Mouse (Mus musculus) MEL (cell line): ENCODE data around the gene Mta3. TPM values are rescaled to one million over a fixed set of nuclear protein-coding genes. Genes with fewer than 3 reads are reported as not detected.

Source experiments
- DNase-seq: peaks from one replicate; pipeline ENCODE4 v3.0.0; 2011; ENCODE audit warnings: low read depth, low spot score
- H3K27ac ChIP-seq: 2 replicates; pipeline ENCODE4 v1.5.1; 2012; ENCODE audit warnings: low read depth, mild to moderate bottlenecking, control low read depth, low read length, moderate library complexity; ENCODE audit not compliant: control insufficient read depth
- H3K27me3 ChIP-seq, 2 experiments: fragments of 150-350 bp in 1 of 2; sonication (generic) in 1 of 2; 2 replicates each; pipeline ENCODE4 v1.6.1; 2012; ENCODE audit warnings: low read length in 2 of 2, mild to moderate bottlenecking in 2 of 2, improper control_type of control experiment in 1 of 2, moderate library complexity in 1 of 2; ENCODE audit not compliant: insufficient read depth in 2 of 2, control insufficient read depth in 1 of 2
- H3K36me3 ChIP-seq, 2 experiments: 2 replicates each; pipeline ENCODE4 v1.6.1; 2012 to 2014; ENCODE audit warnings: low read length in 2 of 2, improper control_type of control experiment in 1 of 2, inconsistent platforms in 1 of 2, mild to moderate bottlenecking in 1 of 2; ENCODE audit not compliant: insufficient read depth in 2 of 2, control insufficient read depth in 1 of 2
- H3K4me1 ChIP-seq, 2 experiments: fragments of 150-350 bp in 1 of 2; sonication (generic) in 1 of 2; 2 replicates each; pipeline ENCODE4 v1.6.1; 2012; ENCODE audit warnings: low read length in 2 of 2, improper control_type of control experiment in 1 of 2, mild to moderate bottlenecking in 1 of 2; ENCODE audit not compliant: insufficient read depth in 2 of 2, control insufficient read depth in 1 of 2
- H3K4me3 ChIP-seq, 2 experiments: fragments of 150-350 bp in 1 of 2; sonication (generic) in 1 of 2; 2 replicates each; pipeline ENCODE4 v1.5.1; 2012; ENCODE audit warnings: low read depth in 2 of 2, low read length in 2 of 2, mild to moderate bottlenecking in 2 of 2, moderate library complexity in 2 of 2, control low read depth in 1 of 2, improper control_type of control experiment in 1 of 2; ENCODE audit not compliant: control insufficient read depth in 1 of 2, insufficient read depth in 1 of 2
- H3K79me2 ChIP-seq: 2 replicates; pipeline ENCODE4 v1.6.1; 2012; ENCODE audit warnings: mild to moderate bottlenecking, low read length, moderate library complexity; ENCODE audit not compliant: control insufficient read depth, poor library complexity, insufficient read depth
- H3K9ac ChIP-seq: 2 replicates; pipeline ENCODE4 v1.6.1; 2012; ENCODE audit warnings: low read depth, mild to moderate bottlenecking, control low read depth, low read length, moderate library complexity; ENCODE audit not compliant: control insufficient read depth, poor library complexity, severe bottlenecking
- H3K9me3 ChIP-seq: fragments of 150-350 bp; sonication (generic); replicated peaks from 2 replicates; pipeline ENCODE4 v1.6.1; 2012; ENCODE audit warnings: mild to moderate bottlenecking, low read length, improper control_type of control experiment, moderate library complexity; ENCODE audit not compliant: insufficient read depth
- CTCF ChIP-seq, 3 experiments: IDR thresholded peaks in 2 of 3; conservative IDR thresholded peaks in 1 of 3; 2 replicates each; pipeline ENCODE4 v1.5.1; 2011 to 2012; ENCODE audit warnings: low read length in 3 of 3, low read depth in 2 of 3, mild to moderate bottlenecking in 2 of 3, improper control_type of control experiment in 1 of 3, inconsistent platforms in 1 of 3, mixed read lengths in 1 of 3, moderate library complexity in 1 of 3; ENCODE audit not compliant: control insufficient read depth in 1 of 3, insufficient read depth in 1 of 3, poor library complexity in 1 of 3, severe bottlenecking in 1 of 3
- E2F4 ChIP-seq: IDR thresholded peaks from 2 replicates; pipeline ENCODE4 v1.6.1; 2011; ENCODE audit warnings: low read depth, low read length, improper control_type of control experiment, borderline replicate concordance
- ELF1 ChIP-seq: IDR thresholded peaks from 2 replicates; pipeline ENCODE4 v1.6.1; 2014; ENCODE audit warnings: low read depth, mild to moderate bottlenecking, inconsistent platforms, low read length, improper control_type of control experiment, moderate library complexity
- EP300 ChIP-seq, 2 experiments: IDR thresholded peaks; 2 replicates each; pipeline ENCODE4 v1.6.1; 2011; ENCODE audit warnings: improper control_type of control experiment in 2 of 2, low read length in 2 of 2, low read depth in 1 of 2, mild to moderate bottlenecking in 1 of 2
- ETS1 ChIP-seq: IDR thresholded peaks from 2 replicates; pipeline ENCODE4 v1.6.1; 2012; ENCODE audit warnings: low read depth, mild to moderate bottlenecking, inconsistent platforms, low read length, improper control_type of control experiment, moderate library complexity
- GATA1 ChIP-seq: IDR thresholded peaks from 2 replicates; pipeline ENCODE4 v1.6.1; 2011; ENCODE audit warnings: low read depth, low read length, improper control_type of control experiment
- HCFC1 ChIP-seq: IDR thresholded peaks from 2 replicates; pipeline ENCODE4 v1.6.1; 2012; ENCODE audit warnings: low read depth, mild to moderate bottlenecking, inconsistent platforms, low read length, improper control_type of control experiment, moderate library complexity
- JUND ChIP-seq: IDR thresholded peaks from 2 replicates; pipeline ENCODE4 v1.6.1; 2011; ENCODE audit warnings: low read depth, mild to moderate bottlenecking, improper control_type of control experiment, low read length
- MAZ ChIP-seq: IDR thresholded peaks from 2 replicates; pipeline ENCODE4 v1.6.1; 2012; ENCODE audit warnings: low read depth, mild to moderate bottlenecking, inconsistent platforms, low read length, improper control_type of control experiment
- NRF1 ChIP-seq: IDR thresholded peaks from 2 replicates; pipeline ENCODE4 v1.6.1; 2014; ENCODE audit warnings: low read depth, mild to moderate bottlenecking, inconsistent platforms, low read length, improper control_type of control experiment, moderate library complexity; ENCODE audit not compliant: poor library complexity, insufficient read depth, severe bottlenecking
- POLR2A ChIP-seq, 2 experiments: IDR thresholded peaks; 2 replicates each; pipeline ENCODE4 v1.6.1; 2011 to 2012; ENCODE audit warnings: low read length in 2 of 2, mild to moderate bottlenecking in 2 of 2, control low read depth in 1 of 2, improper control_type of control experiment in 1 of 2, low read depth in 1 of 2, moderate library complexity in 1 of 2; ENCODE audit not compliant: control insufficient read depth in 1 of 2, insufficient read depth in 1 of 2, poor library complexity in 1 of 2
- POLR2AphosphoS2 ChIP-seq: IDR thresholded peaks from 2 replicates; pipeline ENCODE4 v1.6.1; 2011; ENCODE audit warnings: low read length, improper control_type of control experiment
- POLR2AphosphoS5 ChIP-seq: IDR thresholded peaks from 2 replicates; pipeline ENCODE4 v1.6.1; 2012; ENCODE audit warnings: low read depth, borderline replicate concordance, mild to moderate bottlenecking, inconsistent platforms, low read length, moderate library complexity, mixed read lengths
- RCOR1 ChIP-seq: IDR thresholded peaks from 2 replicates; pipeline ENCODE4 v1.6.1; 2012; ENCODE audit warnings: low read depth, mild to moderate bottlenecking, inconsistent platforms, low read length, improper control_type of control experiment
- SIN3A ChIP-seq: IDR thresholded peaks from 2 replicates; pipeline ENCODE4 v1.6.1; 2012; ENCODE audit warnings: low read length, improper control_type of control experiment, inconsistent platforms
- SMC3 ChIP-seq: IDR thresholded peaks from 2 replicates; pipeline ENCODE4 v1.6.1; 2011; ENCODE audit warnings: low read depth, low read length, improper control_type of control experiment
- TCF12 ChIP-seq: IDR thresholded peaks from 2 replicates; pipeline ENCODE4 v1.6.1; 2014; ENCODE audit warnings: low read depth, mild to moderate bottlenecking, inconsistent platforms, low read length, improper control_type of control experiment, moderate library complexity
- USF1 ChIP-seq: IDR thresholded peaks from 2 replicates; pipeline ENCODE4 v1.6.1; 2014; ENCODE audit warnings: low read depth, mild to moderate bottlenecking, inconsistent platforms, low read length, improper control_type of control experiment, moderate library complexity
- USF2 ChIP-seq, 2 experiments: IDR thresholded peaks; 2 replicates each; pipeline ENCODE4 v1.6.1; 2011 to 2012; ENCODE audit warnings: improper control_type of control experiment in 2 of 2, low read length in 2 of 2, borderline replicate concordance in 1 of 2, inconsistent platforms in 1 of 2, low read depth in 1 of 2, mild to moderate bottlenecking in 1 of 2; ENCODE audit not compliant: insufficient read depth in 1 of 2
- ZKSCAN1 ChIP-seq: IDR thresholded peaks from 2 replicates; pipeline ENCODE4 v1.6.1; 2012; ENCODE audit warnings: low read depth, mild to moderate bottlenecking, inconsistent platforms, low read length, improper control_type of control experiment, moderate library complexity
- ZMIZ1 ChIP-seq: IDR thresholded peaks from 2 replicates; pipeline ENCODE4 v1.6.1; 2012; ENCODE audit warnings: low read depth, mild to moderate bottlenecking, inconsistent platforms, low read length, improper control_type of control experiment, moderate library complexity
- polyA plus RNA-seq, 2 experiments: library from polyadenylated mRNA; stranded (reverse) in 1 of 2; unstranded in 1 of 2; fragments of >175 nt in 1 of 2; fragments of >200 nt in 1 of 2; gene quantifications; 2 replicates each; pipeline versions ENCODE4 v1.2.1 to v1.2.4; 2012; ENCODE audit warnings: low replicate concordance in 2 of 2, low read depth in 1 of 2; ENCODE audit not compliant: insufficient read length in 2 of 2, insufficient read depth in 1 of 2, missing spikeins in 1 of 2
- total RNA-seq: library from RNA; depleted of rRNA; stranded (reverse); fragments of 300-350 nt; gene quantifications from 2 replicates; pipeline ENCODE4 v1.2.3, GENCODE M21; 2012

Gene Mta3
- total and polyA plus RNA-seq, 3 experiments = 28.8 to 58.2 TPM; not detected in 1

- Histone ChIP-seq H3K36me3 (peaks cover 0 to 12% of the 10 kb centered on the region in 2 experiments; a peak in 2 of 4 replicates), H3K27ac (peak overlapping the region; percentile 44), H3K9ac (peak overlapping the region; percentile 50), H3K9me3 (no peaks in the 10 kb centered on the region), H3K4me3 (peak overlapping the region; percentile 35 to 51; a peak in 3 of 4 replicates), H3K79me2 (no peaks in the 10 kb centered on the region), H3K27me3 (no peaks in the 10 kb centered on the region), H3K4me1 (peaks cover 10 to 29% of the 10 kb centered on the region in 2 experiments)
- DNase-seq = peak; percentile 87
- TF ChIP-seq MAZ (0 out of 2 replicates have a peak, but pooled peaks have one; percentile 22), EP300 (IDR thresholded peaks at IDR 0.05; ENCODE audit: low read depth in 1 of 2, low read length in 2 of 2) (no peak), CTCF (IDR thresholded peaks at IDR 0.05 in 2 of 3, conservative IDR thresholded peaks at IDR 0.05 in 1 of 3; ENCODE audit: control insufficient read depth in 1 of 3, insufficient read depth in 1 of 3, low read depth in 2 of 3, low read length in 3 of 3, poor library complexity in 1 of 3, severe bottlenecking in 1 of 3) (no peak), SIN3A (0 out of 2 replicates have a peak, but pooled peaks have one; percentile 26), ETS1 (peak; percentile 31; the same call in 1 of the 2 replicates), NRF1 (0 out of 2 replicates have a peak, but pooled peaks have one; percentile 13), POLR2A (IDR thresholded peaks at IDR 0.05; ENCODE audit: control insufficient read depth in 1 of 2, insufficient read depth in 1 of 2, low read depth in 1 of 2, low read length in 2 of 2, poor library complexity in 1 of 2) (peak in 1 of 2 experiments; percentile 43; a peak in 1 of 4 replicates), JUND (no peak)
Observed at GRCm38 (mm10) chr17:83846301-83847021, 140.5 kb downstream of the Mta3 start.

- peak overlapping the region; percentile 71 for H3K27ac ChIP-seq
- DNase-seq = peak; percentile 36
- H3K9me3 ChIP-seq = no peaks in the 10 kb centered on the region
- H3K4me3 ChIP-seq = peak overlapping the region; percentile 35 to 51; a peak in 3 of 4 replicates
- H3K4me1 ChIP-seq = peaks cover 10 to 29% of the 10 kb centered on the region in 2 experiments
- H3K9ac ChIP-seq = peak overlapping the region; percentile 50
- H3K27me3 ChIP-seq = no peaks in the 10 kb centered on the region
- H3K36me3 ChIP-seq = peaks cover 0 to 12% of the 10 kb centered on the region in 2 experiments; a peak in 2 of 4 replicates
- H3K79me2 ChIP-seq = no peaks in the 10 kb centered on the region
- TF ChIP-seq USF2 (IDR thresholded peaks at IDR 0.05; ENCODE audit: borderline replicate concordance in 1 of 2, insufficient read depth in 1 of 2, low read depth in 1 of 2, low read length in 2 of 2) (no peak), JUND (no peak), EP300 (IDR thresholded peaks at IDR 0.05; ENCODE audit: low read depth in 1 of 2, low read length in 2 of 2) (no peak), E2F4 (no peak), POLR2AphosphoS5 (no peak)
Observed at GRCm38 (mm10) chr17:83847100-83847499, 141.1 kb downstream of the Mta3 start.

GRCm38 (mm10) chr17:83847815-83848214, 141.9 kb downstream of the Mta3 start, which contains the start of gene Haao:
Haao (minus strand) TSS chr17:83847963.
- H3K36me3 ChIP-seq = peaks cover 0 to 12% of the 10 kb centered on the region in 2 experiments; a peak in 2 of 4 replicates
- peaks cover 10 to 29% of the 10 kb centered on the region in 2 experiments for H3K4me1 ChIP-seq
- H3K27me3 ChIP-seq = no peaks in the 10 kb centered on the region
- peak; percentile 89 for DNase-seq
- no peaks in the 10 kb centered on the region for H3K79me2 ChIP-seq
- peak within 1 kb of the TSS; percentile 54 for H3K9ac ChIP-seq
- H3K27ac ChIP-seq = peak within 1 kb of the TSS; percentile 73
- no peaks in the 10 kb centered on the region for H3K9me3 ChIP-seq
- H3K4me3 ChIP-seq = peak within 1 kb of the TSS; percentile 42 to 51
- TF ChIP-seq USF1 (no peak), GATA1 (no peak), POLR2AphosphoS2 (peak; percentile 63; the same call in 1 of the 2 replicates), ZKSCAN1 (no peak), TCF12 (peak; percentile 7; the same call in 1 of the 2 replicates), NRF1 (no peak), RCOR1 (no peak), ZMIZ1 (peak; percentile 71; the same call in 1 of the 2 replicates), USF2 (IDR thresholded peaks at IDR 0.05; ENCODE audit: borderline replicate concordance in 1 of 2, insufficient read depth in 1 of 2, low read depth in 1 of 2, low read length in 2 of 2) (no peak), ELF1 (peak; percentile 28; the same call in 1 of the 2 replicates), SMC3 (no peak), HCFC1 (peak; percentile 17; the same call in 1 of the 2 replicates), POLR2A (IDR thresholded peaks at IDR 0.05; ENCODE audit: control insufficient read depth in 1 of 2, insufficient read depth in 1 of 2, low read depth in 1 of 2, low read length in 2 of 2, poor library complexity in 1 of 2) (peak in 1 of 2 experiments; percentile 76; a peak in 2 of 4 replicates), E2F4 (no peak)
